Mouse (Mus musculus) midbrain, postnatal 0 days (tissue): ENCODE data around the gene Cpd. TPM values are rescaled to one million over a fixed set of nuclear protein-coding genes. Genes with fewer than 3 reads are reported as not detected.
A peak's percentile ranks its signal among the peaks of the same experiment; 100 is the strongest.

Experiments used
- ATAC-seq: fragments of 200-750 bp; cut with Nextera tagmentation; 2 replicates; pipeline ENCODE4 v1.8.0; 2017; ENCODE audit warnings: moderate number of reproducible peaks, mild to moderate bottlenecking, moderate TSS enrichment, moderate library complexity; ENCODE audit not compliant: low FRiP score
- DNase-seq: peaks from one replicate; pipeline ENCODE4 v3.0.0-alpha.2; 2015; ENCODE audit warnings: low spot score
- H3K27ac ChIP-seq: fragments of 300-500 bp; sonication (generic); 2 replicates; pipeline ENCODE4 v1.5.1; 2014; ENCODE audit warnings: low read depth, mild to moderate bottlenecking, low read length, mixed read lengths
- H3K27me3 ChIP-seq: fragments of 300-500 bp; sonication (generic); 2 replicates; pipeline ENCODE4 v1.6.1; 2014; ENCODE audit warnings: low read length, control low read depth, mixed read lengths; ENCODE audit not compliant: insufficient read depth
- H3K36me3 ChIP-seq: fragments of 300-500 bp; sonication (generic); 2 replicates; pipeline ENCODE4 v1.6.1; 2014; ENCODE audit warnings: low read length, control low read depth, mixed read lengths; ENCODE audit not compliant: insufficient read depth
- H3K4me1 ChIP-seq: fragments of 300-500 bp; sonication (generic); 2 replicates; pipeline ENCODE4 v1.6.1; 2014; ENCODE audit warnings: mild to moderate bottlenecking, control low read depth, antibody characterized with exemption, low read length, mixed read lengths; ENCODE audit not compliant: insufficient read depth
- H3K4me2 ChIP-seq: fragments of 300-500 bp; sonication (generic); 2 replicates; pipeline ENCODE4 v1.6.1; 2014; ENCODE audit warnings: low read depth, mild to moderate bottlenecking, low read length, mixed read lengths; ENCODE audit not compliant: poor library complexity, severe bottlenecking
- H3K4me3 ChIP-seq: fragments of 300-500 bp; sonication (generic); 2 replicates; pipeline ENCODE4 v1.5.1; 2014; ENCODE audit warnings: low read depth, mild to moderate bottlenecking, low read length, moderate library complexity
- H3K9ac ChIP-seq: fragments of 300-500 bp; sonication (generic); replicated peaks from 2 replicates; pipeline ENCODE4 v1.6.1; 2014; ENCODE audit warnings: mild to moderate bottlenecking, low read length, moderate library complexity, mixed read lengths; ENCODE audit not compliant: poor library complexity, severe bottlenecking
- H3K9me3 ChIP-seq: fragments of 300-500 bp; sonication (generic); 2 replicates; pipeline ENCODE4 v1.6.1; 2016; ENCODE audit warnings: low read length, control low read depth
- CTCF ChIP-seq: IDR thresholded peaks from 2 replicates; pipeline ENCODE4 v1.5.1; 2016; ENCODE audit warnings: antibody characterized with exemption, mild to moderate bottlenecking
- WGBS: fragments of 180-500 bp; shearing (Covaris S2); extraction: QIAGEN DNeasy Blood & Tissue Kit; methylation state at CpG from one replicate; pipeline ENCODE4 v1.1.7; 2014; 5-methylcytosine and 5-hydroxymethylcytosine counted together
- polyA plus RNA-seq: library from polyadenylated mRNA; unstranded; fragments of >200 nt; fragmentation: Nextera tagmentation; extraction: Ambion mirVana; gene quantifications from 2 replicates; pipeline ENCODE4 v1.2.1, GENCODE M21; 2015
- total RNA-seq: library from RNA; depleted of rRNA; stranded (reverse); fragments of >200 nt; gene quantifications from 2 replicates; pipeline ENCODE4 v1.2.3, GENCODE M21; 2014; rRNA removed

Gene Cpd
- total RNA-seq = 35.8 and 39.0 TPM in 2 replicates
- 4.2 and 5.3 TPM in 2 replicates for polyA plus RNA-seq

GRCm38 (mm10) chr11:76846878-76847222 is at the start of gene Cpd:
Cpd (minus strand) TSS chr11:76847018.
- H3K27ac ChIP-seq = peak within 1 kb of the TSS; percentile 88
- no peaks in the 10 kb centered on the region for H3K36me3 ChIP-seq
- DNase-seq (peak; percentile 99), ATAC-seq (peak; percentile 100)
- H3K9me3 ChIP-seq = no peaks in the 10 kb centered on the region
- peak within 1 kb of the TSS; percentile 90 for H3K9ac ChIP-seq
- peaks cover 14% of the 10 kb centered on the region for H3K4me1 ChIP-seq
- H3K27me3 ChIP-seq = no peaks in the 10 kb centered on the region
- WGBS = 1% methylated on average over 28 of the region's 29 CpGs
- H3K4me3 ChIP-seq = peak within 1 kb of the TSS; percentile 91
- no peak; the same call in 1 of the 2 replicates for TF ChIP-seq CTCF
- peak within 1 kb of the TSS; percentile 97 for H3K4me2 ChIP-seq

DNA sequence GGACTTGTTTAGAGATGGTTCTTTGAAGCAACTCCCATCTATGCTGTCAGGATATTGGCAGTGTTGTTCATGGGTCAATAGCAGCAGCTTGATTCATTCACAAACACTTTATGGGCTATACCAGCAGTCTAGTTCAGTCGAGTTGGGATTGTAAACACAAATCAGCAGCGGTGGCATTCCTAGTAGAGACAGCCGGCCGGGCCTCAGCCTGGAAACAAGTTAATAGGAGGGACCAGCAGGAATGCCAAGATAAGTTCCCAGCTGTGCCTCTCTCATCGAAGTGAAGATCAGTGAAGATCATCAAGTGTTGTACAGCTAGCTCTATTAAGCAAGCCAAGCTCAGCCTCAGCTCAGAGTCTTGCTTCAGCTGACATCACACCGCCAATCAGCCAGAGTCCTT is 49.5 kb upstream of the Cpd start:
- 75% methylated on average over 6 of the region's 6 CpGs for WGBS

GRCm38 (mm10) chr11:76894240-76894639 is 47.4 kb upstream of the Cpd start:
- Histone ChIP-seq H3K9ac (no peak overlapping the region), H3K9me3 (no peaks in the 10 kb centered on the region), H3K4me2 (no peak overlapping the region), H3K4me1 (no peaks in the 10 kb centered on the region; the same call in 1 of the 2 replicates), H3K27me3 (no peaks in the 10 kb centered on the region), H3K36me3 (no peaks in the 10 kb centered on the region), H3K4me3 (no peak overlapping the region), H3K27ac (no peak overlapping the region)
- TF ChIP-seq CTCF = peak; percentile 86
- ATAC-seq = no peak
- WGBS = 36% methylated on average over 5 of the region's 5 CpGs
- peak; percentile 69 for DNase-seq

More for the DNA sequence above, 49.5 kb upstream of the Cpd start:
- no peak for TF ChIP-seq CTCF
- H3K9me3 ChIP-seq = no peaks in the 10 kb centered on the region
- H3K27me3 ChIP-seq = no peaks in the 10 kb centered on the region
- H3K4me3 ChIP-seq = no peak overlapping the region
- ATAC-seq (no peak), DNase-seq (no peak)
- H3K27ac ChIP-seq = no peak overlapping the region
- H3K4me2 ChIP-seq = no peak overlapping the region
- H3K4me1 ChIP-seq = no peaks in the 10 kb centered on the region
- no peak overlapping the region for H3K9ac ChIP-seq
- no peaks in the 10 kb centered on the region for H3K36me3 ChIP-seq

DNA sequence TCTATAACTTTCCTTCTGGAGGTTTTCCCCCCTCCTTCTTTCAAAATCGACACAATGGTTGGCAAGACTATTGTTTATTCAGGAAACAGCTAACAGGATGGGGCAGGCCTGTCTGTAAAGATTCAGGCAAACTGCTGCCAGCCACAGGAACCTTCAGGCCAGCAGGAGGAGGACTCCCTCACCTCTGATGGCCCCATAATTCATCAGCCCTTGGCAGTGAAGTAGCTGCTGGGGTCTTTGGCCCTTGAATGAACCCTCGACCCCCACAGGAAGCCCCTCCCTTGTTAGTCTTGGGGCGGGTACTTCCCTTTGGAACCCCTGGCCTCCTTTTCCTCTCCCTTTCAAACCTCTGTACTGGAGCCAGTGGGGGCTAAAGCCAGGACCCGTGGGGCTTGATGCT is 46.8 kb upstream of the Cpd start:
- 46% methylated on average over 4 of the region's 4 CpGs for WGBS
- no peak overlapping the region for H3K4me2 ChIP-seq
- H3K9ac ChIP-seq = no peak overlapping the region
- no peaks in the 10 kb centered on the region; the same call in 1 of the 2 replicates for H3K4me1 ChIP-seq
- DNase-seq (no peak), ATAC-seq (no peak)
- no peaks in the 10 kb centered on the region for H3K27me3 ChIP-seq
- no peak for TF ChIP-seq CTCF
- H3K4me3 ChIP-seq = no peak overlapping the region
- no peak overlapping the region for H3K27ac ChIP-seq
- H3K9me3 ChIP-seq = no peaks in the 10 kb centered on the region
- H3K36me3 ChIP-seq = no peaks in the 10 kb centered on the region

DNA sequence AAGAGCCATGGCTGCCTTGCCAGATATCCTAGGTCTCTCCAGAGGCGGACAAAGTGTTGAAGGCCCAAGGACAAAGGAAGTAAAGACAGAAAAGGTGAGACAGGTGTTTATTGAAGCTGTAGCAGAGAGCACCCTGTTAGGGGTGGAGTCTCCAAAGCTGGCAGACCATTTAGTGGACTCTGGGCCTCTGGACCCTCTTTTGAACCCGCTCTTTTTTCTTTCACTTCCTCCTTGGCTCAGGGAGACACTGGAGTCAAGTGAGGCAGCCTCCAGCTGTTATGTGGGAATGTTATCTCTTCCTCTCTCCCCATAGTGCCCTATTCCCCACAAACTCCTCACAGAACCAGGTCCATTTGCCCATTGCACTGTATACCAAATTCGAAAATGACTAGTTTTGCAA is 46.2 kb upstream of the Cpd start:
- Histone ChIP-seq H3K4me1 (no peaks in the 10 kb centered on the region; the same call in 1 of the 2 replicates), H3K27me3 (no peaks in the 10 kb centered on the region), H3K9me3 (no peaks in the 10 kb centered on the region), H3K9ac (no peak overlapping the region), H3K36me3 (no peaks in the 10 kb centered on the region), H3K27ac (no peak overlapping the region), H3K4me3 (no peak overlapping the region), H3K4me2 (no peak overlapping the region)
- 78% methylated on average over 3 of the region's 3 CpGs for WGBS
- DNase-seq (no peak), ATAC-seq (no peak)
- TF ChIP-seq CTCF = no peak

GRCm38 (mm10) chr11:76891738-76892349 is 45.0 kb upstream of the Cpd start:
- Histone ChIP-seq H3K4me1 (no peaks in the 10 kb centered on the region; the same call in 1 of the 2 replicates), H3K4me2 (no peak overlapping the region), H3K36me3 (no peaks in the 10 kb centered on the region), H3K27me3 (no peaks in the 10 kb centered on the region), H3K9ac (no peak overlapping the region), H3K4me3 (no peak overlapping the region), H3K9me3 (no peaks in the 10 kb centered on the region), H3K27ac (no peak overlapping the region)
- ATAC-seq (no peak), DNase-seq (no peak)
- no peak for TF ChIP-seq CTCF
- 81% methylated on average over 4 of the region's 4 CpGs for WGBS
